Mouse (Mus musculus): ENCODE measurements around the gene Vgll1. TPM values are rescaled to one million over a fixed set of nuclear protein-coding genes. Genes with fewer than 3 reads are reported as not detected.
A peak's percentile ranks its signal among the peaks of the same experiment; 100 is the strongest.

The Vgll1 gene
- 0.06 and 0.32 TPM in 2 replicates for polyA plus RNA-seq (2016; fragmentation: Nextera tagmentation; extraction: Ambion mirVana)

- no peaks in the 10 kb centered on the region for H3K36me3 ChIP-seq (replicated peaks)
- no peak for DNase-seq (ENCODE audit: low spot score)
- H3K4me3 ChIP-seq: no peak within 1 kb of the TSS
- H3K4me1 ChIP-seq: no peaks in the 10 kb centered on the region
- 81% methylated on average over 4 of the region's 4 CpGs for WGBS
- no peak within 1 kb of the TSS for H3K27ac ChIP-seq (replicated peaks)
- no peaks in the 10 kb centered on the region for H3K27me3 ChIP-seq (replicated peaks; ENCODE audit: low read depth, poor library complexity, severe bottlenecking)
- H3K9me3 ChIP-seq: no peaks in the 10 kb centered on the region
Measured at GRCm38 (mm10) chrX:57087806-57088205, at the start of gene Vgll1. Gene Vgll1, plus strand, starts transcription at chrX:57088106.

- Histone ChIP-seq H3K36me3 (replicated peaks) (no peaks in the 10 kb centered on the region), H3K9me3 (no peaks in the 10 kb centered on the region), H3K4me1 (no peaks in the 10 kb centered on the region), H3K27ac (replicated peaks) (no peak within 1 kb of the TSS), H3K27me3 (replicated peaks; ENCODE audit: low read depth, poor library complexity, severe bottlenecking) (no peaks in the 10 kb centered on the region), H3K4me3 (no peak within 1 kb of the TSS)
- DNase-seq (ENCODE audit: low spot score): no peak
- 77% methylated on average over 5 of the region's 5 CpGs for WGBS
Measured at GRCm38 (mm10) chrX:57042774-57043173, 45.1 kb upstream of the Vgll1 start, which contains the start of gene Brs3. Gene Brs3, plus strand, starts transcription at chrX:57043074.

- Histone ChIP-seq H3K27ac (replicated peaks) (no peak overlapping the region), H3K9me3 (no peaks in the 10 kb centered on the region), H3K4me3 (no peak overlapping the region), H3K36me3 (replicated peaks) (no peaks in the 10 kb centered on the region), H3K4me1 (no peaks in the 10 kb centered on the region), H3K27me3 (replicated peaks; ENCODE audit: low read depth, poor library complexity, severe bottlenecking) (no peaks in the 10 kb centered on the region)
- DNase-seq (ENCODE audit: low spot score): no peak
- WGBS: 87% methylated on average over 6 of the region's 6 CpGs
Measured at GRCm38 (mm10) chrX:57043869-57044268, 44.0 kb upstream of the Vgll1 start.

- Histone ChIP-seq H3K9me3 (no peaks in the 10 kb centered on the region; the same call in 1 of the 2 replicates), H3K27ac (replicated peaks) (peak overlapping the region; percentile 94), H3K4me1 (no peaks in the 10 kb centered on the region), H3K4me3 (peak overlapping the region; percentile 67), H3K36me3 (replicated peaks) (peaks cover 20% of the 10 kb centered on the region), H3K27me3 (replicated peaks; ENCODE audit: low read depth, poor library complexity, severe bottlenecking) (no peaks in the 10 kb centered on the region)
- DNase-seq (ENCODE audit: low spot score): no peak
- 25% methylated on average over 4 of the region's 4 CpGs for WGBS
Measured at GRCm38 (mm10) chrX:57052848-57053173, 35.1 kb upstream of the Vgll1 start.

- Histone ChIP-seq H3K27me3 (replicated peaks; ENCODE audit: low read depth, poor library complexity, severe bottlenecking) (no peaks in the 10 kb centered on the region), H3K36me3 (replicated peaks) (peaks cover 23% of the 10 kb centered on the region), H3K9me3 (no peaks in the 10 kb centered on the region; the same call in 1 of the 2 replicates), H3K4me3 (peak within 1 kb of the TSS; percentile 67), H3K4me1 (no peaks in the 10 kb centered on the region), H3K27ac (replicated peaks) (peak within 1 kb of the TSS; percentile 94)
- 18% methylated on average over 84 of the region's 85 CpGs for WGBS
- DNase-seq (ENCODE audit: low spot score): peak; percentile 84
Measured at GRCm38 (mm10) chrX:57053174-57053992, 34.5 kb upstream of the Vgll1 start, which contains the start of gene Htatsf1. Gene Htatsf1, plus strand, starts transcription at chrX:57053583.

- WGBS: 20% methylated on average over 11 of the region's 11 CpGs
- Histone ChIP-seq H3K4me1 (no peaks in the 10 kb centered on the region), H3K4me3 (peak overlapping the region; percentile 67), H3K27me3 (replicated peaks; ENCODE audit: low read depth, poor library complexity, severe bottlenecking) (no peaks in the 10 kb centered on the region), H3K36me3 (replicated peaks) (peaks cover 23% of the 10 kb centered on the region), H3K27ac (replicated peaks) (peak overlapping the region; percentile 94), H3K9me3 (no peaks in the 10 kb centered on the region; the same call in 1 of the 2 replicates)
- DNase-seq (ENCODE audit: low spot score): no peak
Measured at GRCm38 (mm10) chrX:57053993-57054385, 33.9 kb upstream of the Vgll1 start.

GRCm38 (mm10) chrX:57081496-57081895 lies 6.4 kb upstream of the Vgll1 start:
- DNase-seq (ENCODE audit: low spot score): no peak
- Histone ChIP-seq H3K4me1 (no peaks in the 10 kb centered on the region), H3K36me3 (replicated peaks) (no peaks in the 10 kb centered on the region), H3K9me3 (no peaks in the 10 kb centered on the region), H3K27ac (replicated peaks) (no peak overlapping the region), H3K27me3 (replicated peaks; ENCODE audit: low read depth, poor library complexity, severe bottlenecking) (no peaks in the 10 kb centered on the region), H3K4me3 (no peak overlapping the region)
- 79% methylated on average over 5 of the region's 5 CpGs for WGBS

GRCm38 (mm10) chrX:57103415-57103814 lies 15.5 kb downstream of the Vgll1 start:
- Histone ChIP-seq H3K9me3 (no peaks in the 10 kb centered on the region), H3K4me3 (no peak overlapping the region), H3K27me3 (replicated peaks; ENCODE audit: low read depth, poor library complexity, severe bottlenecking) (no peaks in the 10 kb centered on the region), H3K27ac (replicated peaks) (no peak overlapping the region), H3K4me1 (no peaks in the 10 kb centered on the region), H3K36me3 (replicated peaks) (no peaks in the 10 kb centered on the region)
- 97% methylated on average over 1 of the region's 1 CpGs for WGBS
- no peak for DNase-seq (ENCODE audit: low spot score)

GRCm38 (mm10) chrX:57106956-57107355 lies 19.1 kb downstream of the Vgll1 start:
- DNase-seq (ENCODE audit: low spot score): no peak
- H3K27me3 ChIP-seq (replicated peaks; ENCODE audit: low read depth, poor library complexity, severe bottlenecking): no peaks in the 10 kb centered on the region
- H3K9me3 ChIP-seq: no peaks in the 10 kb centered on the region
- WGBS: 89% methylated on average over 3 of the region's 3 CpGs
- no peak overlapping the region for H3K27ac ChIP-seq (replicated peaks)
- no peaks in the 10 kb centered on the region for H3K36me3 ChIP-seq (replicated peaks)
- H3K4me3 ChIP-seq: no peak overlapping the region
- H3K4me1 ChIP-seq: no peaks in the 10 kb centered on the region

GRCm38 (mm10) chrX:57118143-57118542 lies 30.2 kb downstream of the Vgll1 start:
- Histone ChIP-seq H3K27ac (replicated peaks) (no peak overlapping the region), H3K9me3 (no peaks in the 10 kb centered on the region), H3K36me3 (replicated peaks) (no peaks in the 10 kb centered on the region), H3K27me3 (replicated peaks; ENCODE audit: low read depth, poor library complexity, severe bottlenecking) (no peaks in the 10 kb centered on the region), H3K4me1 (no peaks in the 10 kb centered on the region), H3K4me3 (no peak overlapping the region)
- WGBS: 83% methylated on average over 8 of the region's 8 CpGs
- DNase-seq (ENCODE audit: low spot score): no peak

- no peak for DNase-seq (ENCODE audit: low spot score)
- Histone ChIP-seq H3K36me3 (replicated peaks) (no peaks in the 10 kb centered on the region), H3K27me3 (replicated peaks; ENCODE audit: low read depth, poor library complexity, severe bottlenecking) (no peaks in the 10 kb centered on the region), H3K4me3 (no peak overlapping the region), H3K4me1 (no peaks in the 10 kb centered on the region), H3K9me3 (no peaks in the 10 kb centered on the region), H3K27ac (replicated peaks) (no peak overlapping the region)
- WGBS: 81% methylated on average over 1 of the region's 1 CpGs
Measured at GRCm38 (mm10) chrX:57120768-57121167, 32.9 kb downstream of the Vgll1 start.

- Histone ChIP-seq H3K4me3 (no peak overlapping the region), H3K27ac (replicated peaks) (no peak overlapping the region), H3K4me1 (no peaks in the 10 kb centered on the region), H3K36me3 (replicated peaks) (no peaks in the 10 kb centered on the region), H3K9me3 (no peaks in the 10 kb centered on the region), H3K27me3 (replicated peaks; ENCODE audit: low read depth, poor library complexity, severe bottlenecking) (no peaks in the 10 kb centered on the region)
- DNase-seq (ENCODE audit: low spot score): no peak
- 34% methylated on average over 1 of the region's 1 CpGs for WGBS
Measured at GRCm38 (mm10) chrX:57130633-57131032, 42.7 kb downstream of the Vgll1 start.

- Histone ChIP-seq H3K4me3 (no peak overlapping the region), H3K27me3 (replicated peaks; ENCODE audit: low read depth, poor library complexity, severe bottlenecking) (no peaks in the 10 kb centered on the region), H3K9me3 (no peaks in the 10 kb centered on the region), H3K4me1 (no peaks in the 10 kb centered on the region), H3K27ac (replicated peaks) (no peak overlapping the region), H3K36me3 (replicated peaks) (no peaks in the 10 kb centered on the region)
- no peak for DNase-seq (ENCODE audit: low spot score)
Measured at GRCm38 (mm10) chrX:57137627-57138026, 49.7 kb downstream of the Vgll1 start.

All from embryonic facial prominence, embryonic 10.5 days (tissue).